Mouse (Mus musculus) bone marrow macrophage, adult 2 months (primary cell): Measurements from ENCODE around the gene Myo5a.

ENCODE experiments used
- CTCF ChIP-seq: IDR thresholded peaks from 2 replicates; pipeline ENCODE4 v1.5.1; 2012; ENCODE audit warnings: low read depth, mild to moderate bottlenecking, low read length, moderate library complexity
- POLR2A ChIP-seq: IDR thresholded peaks from 2 replicates; pipeline ENCODE4 v1.6.1; 2012; ENCODE audit warnings: mild to moderate bottlenecking, low read depth, low read length, borderline replicate concordance

DNA sequence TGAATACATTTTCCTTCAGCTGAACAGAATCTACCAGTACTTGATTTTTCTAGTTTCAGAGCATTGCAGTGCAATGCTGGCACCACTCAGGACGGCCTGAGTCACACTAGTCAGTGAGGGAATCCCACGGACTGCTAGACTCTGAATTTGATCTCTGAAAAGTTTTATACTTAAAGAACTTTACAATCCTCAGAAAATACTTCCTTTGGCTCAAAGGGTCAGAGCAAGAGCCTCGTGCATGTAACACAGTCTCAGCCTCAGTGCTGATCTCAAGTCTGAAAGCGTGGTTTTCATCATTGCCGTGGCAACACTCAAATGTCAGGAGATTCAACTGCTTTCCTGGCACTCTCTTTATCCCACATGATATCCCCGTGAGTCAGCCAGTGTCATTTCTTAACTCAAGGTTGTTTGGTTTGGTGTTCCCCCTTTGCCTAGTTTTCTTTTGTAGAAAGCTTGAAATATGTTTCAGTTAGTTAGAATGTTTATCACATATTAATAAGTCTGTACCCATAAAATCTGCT, 53.4 kb downstream of the Myo5a start:
- TF ChIP-seq CTCF, result no peak
- TF ChIP-seq POLR2A, result no peak
